Mouse (Mus musculus) limb, embryonic 10.5 days (tissue): ENCODE data around the gene Olfr411. TPM values are rescaled to one million over a fixed set of nuclear protein-coding genes. Genes with fewer than 3 reads are reported as not detected.

Experiments
- DNase-seq: peaks from one replicate; pipeline ENCODE4 v3.0.0-alpha.2; 2017; ENCODE audit warnings: low spot score
- H3K27ac ChIP-seq: fragments of 300-500 bp; sonication (generic); 2 replicates; pipeline ENCODE4 v1.5.1; 2016; ENCODE audit warnings: mild to moderate bottlenecking
- H3K27me3 ChIP-seq: fragments of 300-500 bp; sonication (generic); 2 replicates; pipeline ENCODE4 v1.6.1; 2016; ENCODE audit warnings: low read depth, mild to moderate bottlenecking; ENCODE audit not compliant: poor library complexity, severe bottlenecking
- H3K36me3 ChIP-seq: fragments of 300-500 bp; sonication (generic); 2 replicates; pipeline ENCODE4 v1.6.1; 2016; ENCODE audit warnings: mild to moderate bottlenecking, moderate library complexity
- H3K4me1 ChIP-seq: fragments of 300-500 bp; sonication (generic); 2 replicates; pipeline ENCODE4 v1.6.1; 2016
- H3K4me3 ChIP-seq: fragments of 300-500 bp; sonication (generic); 2 replicates; pipeline ENCODE4 v1.5.1; 2016; ENCODE audit warnings: mild to moderate bottlenecking, moderate library complexity
- H3K9me3 ChIP-seq: fragments of 300-500 bp; sonication (generic); replicated peaks from 2 replicates; pipeline ENCODE4 v1.6.1; 2016; ENCODE audit warnings: mild to moderate bottlenecking
- WGBS: fragments of 180-500 bp; shearing (Covaris S2); methylation state at CpG from one replicate; pipeline ENCODE4 v1.1.7; 2016; 5-methylcytosine and 5-hydroxymethylcytosine counted together
- polyA plus RNA-seq: library from polyadenylated mRNA; unstranded; fragments of >200 nt; fragmentation: Nextera tagmentation; extraction: Ambion mirVana; gene quantifications from 2 replicates; pipeline ENCODE4 v1.2.1, GENCODE M21; 2016

Olfr411 gene
- polyA plus RNA-seq, 1 experiment from 2014 or later: not detected

- H3K9me3 ChIP-seq: no peaks in the 10 kb centered on the region
- no peaks in the 10 kb centered on the region for H3K27me3 ChIP-seq
- H3K36me3 ChIP-seq: no peaks in the 10 kb centered on the region
- no peak overlapping the region for H3K4me3 ChIP-seq
- DNase-seq: no peak
- no peak overlapping the region for H3K27ac ChIP-seq
- no peaks in the 10 kb centered on the region for H3K4me1 ChIP-seq
Measured at GRCm38 (mm10) chr11:74328781-74329180, 23.7 kb downstream of the Olfr411 start.

DNA sequence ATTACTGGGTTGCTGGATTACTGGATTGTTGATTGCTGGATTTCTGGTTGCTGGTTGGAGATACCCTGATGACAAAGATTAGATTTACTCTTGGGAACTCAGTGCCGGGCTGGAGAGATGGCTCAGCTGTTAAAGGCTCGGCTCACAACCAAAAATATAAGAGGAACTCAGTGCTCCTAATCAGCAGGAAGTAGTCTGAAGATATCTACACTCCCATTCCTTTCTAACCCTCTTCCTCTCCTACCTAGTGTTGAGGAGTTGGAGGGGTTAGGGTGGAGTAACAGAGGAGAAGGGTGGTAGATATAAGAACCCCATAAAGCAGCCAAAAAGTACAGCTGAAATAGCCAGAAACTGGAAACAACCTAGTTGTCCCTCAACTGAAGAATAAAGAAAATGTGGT, 26.4 kb downstream of the Olfr411 start:
- Histone ChIP-seq H3K36me3 (no peaks in the 10 kb centered on the region), H3K27ac (no peak overlapping the region), H3K9me3 (no peaks in the 10 kb centered on the region), H3K27me3 (no peaks in the 10 kb centered on the region), H3K4me3 (no peak overlapping the region), H3K4me1 (no peaks in the 10 kb centered on the region)
- DNase-seq: no peak
- 84% methylated on average over 2 of the region's 2 CpGs for WGBS

Other genes with a start within 250 kb of the Olfr411 start
- gene Olfr401, start 238.9 kb downstream of the Olfr411 start, polyA plus RNA-seq: not detected in 2 replicates
- gene Olfr402, start 199.1 kb downstream of the Olfr411 start, polyA plus RNA-seq: not detected in 2 replicates
- gene Olfr403, start 166.4 kb downstream of the Olfr411 start, polyA plus RNA-seq: not detected in 2 replicates
- gene Olfr43, start 141.3 kb downstream of the Olfr411 start, polyA plus RNA-seq: not detected in 2 replicates
- gene Olfr406, start 92.8 kb downstream of the Olfr411 start, polyA plus RNA-seq: not detected in 2 replicates
- gene Olfr59, start 68.9 kb downstream of the Olfr411 start, polyA plus RNA-seq: not detected in 2 replicates
- not detected in 2 replicates for gene Olfr410, start 14.6 kb downstream of the Olfr411 start, polyA plus RNA-seq
- gene Olfr412, start 9.4 kb upstream of the Olfr411 start, polyA plus RNA-seq: not detected in 2 replicates